Mouse (Mus musculus) erythroblast, embryonic 14.5 days (primary cell): Measurements from ENCODE around the gene Kank3.

Experiments
- GATA1 ChIP-seq: IDR thresholded peaks from 2 replicates; pipeline ENCODE4 v1.6.1; 2012; ENCODE audit warnings: low read length, inconsistent platforms, mixed read lengths
- TAL1 ChIP-seq: IDR thresholded peaks from 3 replicates; pipeline ENCODE4 v1.6.1; 2012; ENCODE audit warnings: low read length, inconsistent platforms, mixed read lengths

GRCm38 (mm10) chr17:33784939-33785338, 25.4 kb upstream of the Kank3 start:
- TF ChIP-seq GATA1 (no peak), TAL1 (no peak)
